Mouse (Mus musculus) embryo, embryonic 10 days (tissue): ENCODE measurements around the gene Gpr152.
"Not testable (repeated sequence)": the region's sequence is repeated elsewhere in the genome, so short reads cannot be mapped to it uniquely, and the experiment has no call there.

ENCODE experiments used
- DNase-seq: peaks from one replicate; pipeline ENCODE4 v3.0.0-alpha.2; 2015; ENCODE audit warnings: low spot score

Gpr152 gene

DNA sequence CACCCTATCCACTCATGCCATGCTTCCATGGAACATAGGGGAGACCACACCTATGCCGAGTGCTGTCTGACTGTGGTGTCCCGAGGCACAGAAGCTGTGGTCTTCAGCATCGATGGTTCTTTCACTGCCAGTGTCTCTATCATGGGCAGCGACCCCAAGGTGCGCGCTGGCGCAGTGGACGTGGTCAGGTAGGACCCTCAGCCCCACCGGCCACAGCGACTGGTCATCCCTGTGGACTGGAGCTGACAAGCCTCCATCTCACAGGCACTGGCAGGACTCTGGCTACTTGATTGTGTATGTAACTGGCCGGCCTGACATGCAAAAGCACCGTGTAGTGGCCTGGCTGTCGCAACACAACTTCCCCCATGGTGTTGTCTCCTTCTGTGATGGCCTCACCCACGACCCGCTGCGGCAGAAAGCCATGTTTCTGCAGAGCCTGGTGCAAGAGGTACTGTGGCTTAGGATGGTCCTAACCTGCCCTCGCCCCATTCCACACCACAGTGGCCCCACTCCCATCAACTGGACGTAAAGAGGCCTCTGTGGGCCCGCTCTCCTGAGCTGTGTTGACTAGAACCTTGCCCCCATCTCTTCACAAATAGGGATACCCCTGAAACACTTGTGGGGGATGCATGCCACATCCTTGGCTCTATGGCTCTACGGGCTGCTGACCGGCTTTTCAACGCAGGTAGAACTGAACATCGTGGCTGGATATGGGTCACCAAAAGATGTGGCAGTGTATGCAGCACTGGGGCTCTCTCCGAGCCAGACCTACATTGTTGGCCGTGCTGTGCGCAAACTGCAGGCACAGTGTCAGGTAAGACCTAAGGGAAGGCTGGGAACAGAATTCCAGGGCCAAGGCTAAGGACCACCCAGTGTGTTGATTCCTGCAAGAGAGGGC is 27.3 kb upstream of the Gpr152 start:
- no peak for DNase-seq

DNA sequence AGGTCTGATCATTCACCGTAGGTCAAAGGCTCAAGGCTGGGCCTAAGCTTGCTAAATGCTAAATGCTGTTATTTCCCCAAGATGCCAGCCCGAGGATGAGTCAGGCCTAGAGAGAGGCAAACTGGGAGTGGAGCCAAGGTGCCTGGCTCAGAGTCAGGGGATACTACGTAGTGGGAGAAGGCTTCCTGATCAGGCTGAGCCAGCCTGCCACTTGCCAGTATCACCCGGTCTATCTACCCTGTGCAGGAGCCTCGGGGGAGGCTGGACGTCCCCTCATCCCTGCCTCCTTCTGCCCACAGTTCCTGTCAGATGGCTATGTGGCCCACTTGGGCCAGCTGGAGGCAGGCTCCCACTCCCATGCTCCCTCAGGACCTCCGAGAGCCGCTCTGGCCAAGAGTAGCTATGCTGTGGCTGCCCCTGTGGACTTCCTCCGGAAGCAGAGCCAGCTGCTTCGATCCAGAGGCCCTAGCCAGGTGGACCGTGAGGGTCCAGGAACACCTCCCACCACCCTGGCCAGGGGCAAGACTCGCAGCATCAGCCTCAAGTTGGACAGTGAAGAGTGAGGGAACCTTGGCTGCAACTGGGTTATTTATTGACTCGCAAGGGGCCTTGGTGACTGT is 26.3 kb upstream of the Gpr152 start:
- DNase-seq, result no peak

DNA sequence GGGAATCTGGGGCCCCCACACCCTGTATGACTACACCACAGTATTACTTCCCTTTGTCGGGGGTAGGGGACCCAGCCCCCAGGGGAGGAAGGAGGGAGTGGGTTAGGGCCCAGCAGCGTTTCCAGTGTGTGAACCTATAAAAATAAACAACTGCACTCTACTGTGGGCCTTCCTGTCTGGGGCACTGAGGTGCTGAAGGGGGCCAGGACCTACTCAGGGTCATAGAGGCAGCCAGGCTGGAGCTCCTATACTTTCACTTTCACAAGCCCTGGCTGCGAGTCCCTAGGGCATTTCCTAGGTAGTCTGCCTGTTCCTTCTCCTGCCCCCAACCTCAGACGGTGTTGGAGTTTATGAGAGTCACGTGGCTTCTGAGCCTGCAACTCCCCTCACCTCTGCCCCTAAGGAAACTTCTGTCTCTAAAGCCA is 25.8 kb upstream of the Gpr152 start:
- DNase-seq, result no peak

DNA sequence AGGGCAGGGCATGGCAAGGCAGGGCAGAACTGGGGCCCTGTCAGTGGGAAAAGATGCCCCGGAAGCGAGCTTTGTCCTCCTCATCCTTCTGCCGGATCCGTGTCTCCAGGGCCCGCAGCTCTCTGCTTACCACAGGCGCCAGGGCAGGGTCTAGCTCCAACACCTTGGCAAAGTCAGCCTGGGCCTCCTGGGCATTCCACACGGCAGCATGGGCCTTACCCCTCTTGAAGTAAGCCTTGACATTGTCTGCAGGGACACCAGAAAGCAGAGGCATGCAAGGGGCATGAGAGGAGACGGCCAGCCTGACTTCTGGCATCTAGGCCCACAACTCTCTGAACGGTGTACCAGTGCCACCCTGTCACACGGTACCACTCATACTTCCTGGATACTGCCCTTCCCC is 25.0 kb upstream of the Gpr152 start:
- DNase-seq, result no peak

DNA sequence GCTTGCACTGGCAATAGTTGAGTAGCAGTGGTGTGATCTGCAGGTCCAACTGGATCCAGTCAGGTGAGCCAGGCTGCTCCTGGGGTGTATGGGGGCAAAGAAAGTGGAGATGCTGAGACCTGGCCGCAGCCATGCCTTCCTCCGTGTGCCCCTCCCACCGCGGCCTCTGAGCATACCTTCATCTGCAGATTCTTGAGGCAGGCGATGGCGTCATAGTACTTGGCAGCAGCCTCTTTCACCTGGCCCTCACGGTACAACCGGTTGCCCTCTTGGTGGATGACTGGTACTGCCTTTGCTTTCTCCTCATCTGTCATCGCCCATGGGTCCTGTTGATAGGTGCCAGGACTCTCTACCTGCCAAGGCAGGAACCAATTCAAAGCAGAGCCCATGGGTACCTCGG is 24.4 kb upstream of the Gpr152 start:
- DNase-seq, result no peak

DNA sequence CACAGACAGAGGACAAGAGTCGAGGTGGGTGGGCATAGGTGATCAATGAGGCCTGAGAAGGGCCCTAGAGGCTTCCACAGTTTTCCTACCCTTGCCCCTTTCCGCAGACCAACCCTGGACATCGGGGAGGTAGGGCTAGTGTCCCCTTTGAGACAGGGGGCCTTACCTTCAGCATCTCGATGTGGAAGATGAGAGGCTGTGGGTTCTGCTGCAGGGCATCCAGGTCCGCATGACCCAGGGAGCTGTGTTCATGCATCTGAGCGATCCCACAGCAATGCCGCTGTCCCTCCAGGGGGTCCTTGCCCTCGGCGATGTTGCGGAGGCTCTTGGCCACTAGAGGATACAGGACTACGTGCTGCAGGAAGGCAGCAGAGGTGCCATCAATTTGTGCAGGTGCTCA is 23.8 kb upstream of the Gpr152 start:
- no peak for DNase-seq

DNA sequence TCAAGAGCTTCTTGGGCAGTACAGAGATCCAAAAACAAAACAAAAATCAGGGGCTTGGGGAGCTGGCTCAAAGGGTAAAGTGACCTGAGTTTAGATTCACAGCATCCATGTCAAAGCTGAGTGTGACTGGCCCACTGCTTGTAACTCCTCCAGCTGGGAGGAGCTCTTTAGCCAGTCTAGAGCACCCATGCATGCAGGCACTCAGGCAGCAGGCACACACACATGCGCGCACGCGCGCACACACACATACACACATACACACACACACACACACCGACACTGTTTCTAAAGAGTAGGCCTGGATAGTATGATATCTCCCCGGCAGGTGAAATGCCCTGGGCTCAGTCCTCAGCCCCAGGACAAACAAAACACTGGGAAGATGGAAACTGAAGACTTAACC is 22.6 kb upstream of the Gpr152 start:
- DNase-seq, result no peak

DNA sequence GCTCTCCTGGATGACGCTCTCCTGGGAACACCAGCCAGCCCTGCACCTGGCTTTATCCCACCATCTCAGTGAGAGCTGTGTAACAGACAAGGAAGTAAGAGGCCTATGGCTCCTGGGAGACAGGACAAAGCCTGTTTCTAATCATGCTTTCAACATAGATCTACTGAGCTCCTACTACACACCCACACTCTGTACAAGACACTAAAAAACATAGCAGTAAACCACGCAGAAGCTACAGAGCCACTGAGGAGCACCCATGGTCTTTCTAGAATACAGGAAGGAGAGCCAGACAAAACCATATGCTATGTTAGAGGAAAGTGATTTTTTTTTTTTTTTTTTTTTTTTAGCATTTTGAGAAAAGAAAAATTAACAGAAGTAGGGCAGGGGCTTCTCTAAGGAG is 21.2 kb upstream of the Gpr152 start:
- no peak for DNase-seq

DNA sequence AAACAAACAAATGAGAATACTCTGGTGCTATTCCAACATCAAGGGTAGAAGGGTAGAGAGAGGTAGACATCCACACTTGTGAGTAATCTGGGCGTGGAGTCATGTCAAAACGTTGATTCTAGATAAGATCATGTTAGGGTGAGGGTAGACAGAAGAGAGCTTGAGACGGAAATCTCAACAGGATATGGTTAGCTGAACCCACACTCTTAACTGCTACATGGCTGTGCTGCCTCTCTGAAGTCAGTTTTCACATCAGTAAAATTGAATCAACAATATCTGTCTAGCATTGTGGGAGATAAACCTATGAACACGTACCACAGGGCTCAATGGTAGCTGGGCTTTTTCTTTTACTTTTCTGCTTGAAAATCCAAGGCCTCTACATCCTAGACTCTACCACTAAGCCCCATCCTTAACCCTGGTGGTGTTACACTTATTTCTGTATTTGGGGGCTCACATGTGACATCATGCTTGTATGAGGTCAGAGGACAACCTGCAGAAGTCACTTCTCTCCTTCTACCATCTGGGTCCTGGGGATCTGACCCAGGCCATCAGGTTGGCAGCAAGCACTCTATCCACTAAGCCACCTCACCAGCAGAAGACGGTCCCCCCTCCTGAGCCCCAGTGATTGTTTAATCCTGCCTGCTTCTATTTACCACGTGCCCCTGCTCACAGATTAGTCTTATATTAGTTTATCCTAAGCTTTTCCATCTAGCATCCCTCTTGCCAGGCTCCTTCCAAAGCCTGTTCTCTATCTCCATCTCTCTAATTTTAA is 19.7 kb upstream of the Gpr152 start:
- DNase-seq, result no peak

DNA sequence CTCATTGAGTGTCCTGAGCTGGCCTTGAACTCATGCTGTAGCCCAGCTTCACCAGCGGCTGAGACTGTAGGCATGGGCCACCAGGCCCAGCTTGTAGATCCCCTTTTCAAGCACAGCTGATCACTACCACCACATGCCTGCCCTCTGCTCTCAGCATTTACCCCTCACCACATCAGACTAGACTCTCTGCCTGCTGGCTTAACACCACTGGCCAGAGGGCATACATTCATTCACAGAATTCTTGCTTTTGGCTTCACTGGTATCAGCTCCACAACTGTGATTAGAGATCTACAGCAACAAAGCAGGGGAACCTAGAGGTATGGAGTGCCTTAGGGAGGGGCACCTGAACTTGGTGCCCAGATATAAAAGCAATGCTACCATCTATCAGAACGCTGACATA is 19.1 kb upstream of the Gpr152 start:
- no peak for DNase-seq

DNA sequence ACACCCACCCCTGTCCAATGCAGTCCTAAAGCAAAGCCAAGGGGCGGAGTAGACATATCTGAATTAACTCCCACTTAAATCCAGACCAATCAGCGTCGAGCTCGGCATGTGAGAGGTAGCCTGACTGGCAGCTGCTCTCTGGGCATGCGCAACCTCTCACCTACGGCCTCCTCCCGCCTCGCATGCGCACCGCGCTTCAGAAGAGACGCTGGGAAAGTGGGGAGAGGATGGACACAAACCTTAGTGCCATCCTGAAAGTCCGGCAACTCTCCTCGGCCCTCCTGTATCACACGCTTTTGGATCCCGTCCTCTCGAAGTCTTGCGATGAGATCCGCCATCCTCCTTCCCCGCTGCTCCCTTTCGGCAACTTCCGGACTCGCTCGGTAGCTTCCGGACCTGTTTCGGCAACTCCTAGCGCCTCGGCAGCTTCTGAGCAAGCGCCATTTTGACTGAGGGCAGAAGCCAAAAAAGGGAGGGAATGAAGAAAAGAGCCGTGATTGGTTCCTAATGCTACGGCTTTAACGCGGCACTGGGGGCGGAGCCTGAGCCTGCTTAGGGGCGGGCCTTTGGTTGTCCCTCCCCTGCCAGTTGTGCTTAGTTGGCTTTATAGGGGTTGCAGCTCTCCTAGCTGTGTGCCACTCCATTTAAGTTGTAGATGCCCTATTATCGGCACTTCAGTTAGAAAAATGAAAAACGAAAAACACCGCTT is 18.3 kb upstream of the Gpr152 start:
- DNase-seq, result peak; percentile 98

DNA sequence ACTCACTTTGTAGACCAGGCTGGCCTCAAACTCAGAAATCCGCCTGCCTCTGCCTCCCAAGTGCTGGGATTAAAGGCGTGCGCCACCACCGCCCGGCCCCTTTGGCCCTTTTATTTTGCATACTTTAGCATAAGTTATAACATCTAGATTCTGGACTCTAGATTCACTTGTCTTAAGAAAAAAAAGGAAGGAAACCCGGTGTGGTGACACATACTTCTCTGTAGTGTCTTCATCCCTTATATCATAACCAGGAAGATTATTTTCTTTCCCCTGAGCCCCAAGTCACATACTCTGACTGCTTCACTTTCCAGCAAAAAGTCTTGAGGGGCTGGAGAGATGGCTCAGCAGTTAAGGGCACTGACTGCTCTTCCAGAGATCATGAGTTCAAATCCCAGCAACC is 17.7 kb upstream of the Gpr152 start:
- not testable (repeated sequence) for DNase-seq

DNA sequence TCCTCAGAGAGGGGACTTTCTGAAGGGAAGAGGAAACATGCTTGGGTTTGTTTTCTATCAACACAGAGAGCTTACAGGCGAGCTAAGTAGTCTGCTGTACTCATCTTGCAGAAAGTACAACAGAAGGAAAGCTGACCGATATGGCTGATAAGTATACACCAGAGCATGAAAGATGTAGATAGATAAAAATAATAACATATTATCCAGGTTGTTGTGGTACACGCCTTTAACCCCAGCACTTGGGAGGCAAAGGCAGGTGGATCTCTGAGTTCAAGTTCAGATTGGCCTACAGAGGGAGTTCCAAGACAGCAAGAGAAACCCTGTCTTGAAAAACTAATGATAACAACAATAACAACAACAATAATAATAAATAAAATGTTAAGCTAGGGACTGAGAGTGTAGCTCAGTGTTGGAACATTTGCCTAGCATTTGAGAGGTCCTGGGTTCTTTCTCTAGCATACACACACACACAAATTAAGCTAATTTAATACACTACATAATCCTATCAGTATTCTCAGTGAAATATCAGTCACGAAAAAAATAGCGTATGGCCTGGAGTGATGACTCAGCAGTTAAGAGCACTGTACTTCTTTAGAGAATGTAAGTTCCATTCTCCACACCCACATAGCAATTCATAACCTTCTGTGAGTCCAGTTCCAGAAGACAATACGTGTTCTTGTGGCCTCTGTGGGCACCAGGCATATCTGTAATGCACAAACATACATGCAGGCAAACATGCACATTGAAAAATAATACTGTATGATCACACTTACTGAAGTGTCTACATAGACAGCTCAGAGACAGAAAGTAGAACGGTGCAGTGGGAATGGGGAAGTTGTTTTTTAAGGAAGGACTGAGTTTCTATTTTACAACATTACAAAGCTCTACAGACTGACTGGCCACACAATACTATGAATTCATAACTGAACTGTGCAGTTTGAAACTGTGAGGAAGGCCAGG is 16.9 kb upstream of the Gpr152 start:
- DNase-seq, result no peak

DNA sequence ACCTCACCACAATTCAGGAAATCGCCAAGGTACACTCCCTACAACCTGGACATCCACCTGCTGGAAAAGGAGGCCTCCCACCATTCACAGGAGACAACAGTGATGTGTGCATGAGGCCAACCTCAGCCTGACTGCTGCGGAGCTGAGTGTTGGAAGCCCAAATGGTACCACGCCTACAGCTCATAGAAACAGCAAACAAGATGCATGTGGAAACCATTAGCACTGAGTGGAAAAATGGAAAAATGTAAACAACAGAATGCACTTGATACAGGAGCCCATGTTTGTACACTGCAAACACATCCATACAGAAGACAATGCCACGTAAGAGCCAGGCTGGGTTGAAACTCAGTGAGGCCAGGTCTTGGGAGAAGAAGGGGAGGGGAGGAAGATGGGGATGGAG is 15.2 kb upstream of the Gpr152 start:
- DNase-seq, result no peak

DNA sequence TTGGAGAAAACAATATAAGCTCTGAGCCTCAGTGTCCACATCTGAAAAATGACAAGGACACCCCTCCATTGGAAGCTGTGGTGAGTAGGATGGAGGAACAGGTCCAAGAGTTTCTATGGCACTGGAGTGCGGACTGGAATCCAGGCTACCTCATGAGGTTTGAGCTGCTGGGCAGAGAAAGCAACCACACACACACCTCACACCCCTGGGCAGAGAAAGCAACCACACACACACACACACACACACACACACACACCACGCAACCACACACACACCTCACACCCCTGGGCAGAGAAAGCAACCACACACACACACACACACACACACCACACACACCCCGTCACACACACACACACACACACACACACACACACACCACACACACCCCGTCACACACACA is 14.3 kb upstream of the Gpr152 start:
- DNase-seq, result not testable (repeated sequence)

DNA sequence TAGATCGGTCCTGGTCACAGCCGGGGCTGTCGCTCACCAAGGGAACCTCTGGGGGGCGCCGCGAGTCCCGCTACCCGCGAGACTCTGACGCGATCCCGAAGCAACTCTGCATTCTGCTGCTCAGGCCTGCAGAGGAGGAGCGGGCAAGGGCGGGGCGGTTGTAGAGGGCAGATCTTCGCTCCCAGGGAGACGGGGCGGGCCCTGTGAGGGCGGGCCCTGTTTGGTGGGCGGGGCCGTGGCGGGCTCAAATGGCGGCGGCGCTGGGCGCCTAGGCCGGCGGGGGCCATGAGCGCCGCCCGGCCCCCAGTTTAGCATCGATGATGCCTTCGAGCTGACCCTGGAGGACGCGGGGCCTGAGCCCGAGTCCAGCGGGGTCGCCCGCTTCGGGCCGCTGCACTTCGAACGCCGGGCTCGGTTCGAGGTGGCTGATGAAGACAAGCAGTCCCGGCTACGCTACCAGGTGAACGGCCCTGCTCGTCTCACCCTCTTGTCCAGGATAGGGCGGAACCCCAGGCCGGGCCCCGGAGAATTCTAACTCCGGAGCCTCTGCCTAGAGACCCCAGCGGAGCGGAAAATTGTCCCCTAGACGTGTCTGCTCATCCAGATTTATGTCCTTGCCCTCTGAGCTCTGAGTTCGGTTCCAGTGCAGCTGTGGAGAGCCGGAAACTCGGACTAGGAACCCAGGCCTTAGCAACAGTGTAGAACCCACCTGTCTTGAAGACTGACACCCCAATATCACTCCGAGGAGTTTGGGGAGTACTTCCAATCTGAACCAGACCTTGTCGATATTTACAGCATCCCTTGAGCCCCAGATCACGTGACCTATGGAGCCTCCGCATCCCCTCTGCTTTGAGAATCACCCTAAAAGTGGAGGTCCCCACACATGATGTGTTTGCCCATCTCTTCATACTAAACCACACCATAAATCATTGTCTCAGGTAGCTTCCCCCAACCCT is 13.6 kb upstream of the Gpr152 start, which contains the start of gene Aip:
Aip (minus strand) TSS at position 118 of the 956 bp plus-strand sequence.
- DNase-seq, result peak; percentile 97

DNA sequence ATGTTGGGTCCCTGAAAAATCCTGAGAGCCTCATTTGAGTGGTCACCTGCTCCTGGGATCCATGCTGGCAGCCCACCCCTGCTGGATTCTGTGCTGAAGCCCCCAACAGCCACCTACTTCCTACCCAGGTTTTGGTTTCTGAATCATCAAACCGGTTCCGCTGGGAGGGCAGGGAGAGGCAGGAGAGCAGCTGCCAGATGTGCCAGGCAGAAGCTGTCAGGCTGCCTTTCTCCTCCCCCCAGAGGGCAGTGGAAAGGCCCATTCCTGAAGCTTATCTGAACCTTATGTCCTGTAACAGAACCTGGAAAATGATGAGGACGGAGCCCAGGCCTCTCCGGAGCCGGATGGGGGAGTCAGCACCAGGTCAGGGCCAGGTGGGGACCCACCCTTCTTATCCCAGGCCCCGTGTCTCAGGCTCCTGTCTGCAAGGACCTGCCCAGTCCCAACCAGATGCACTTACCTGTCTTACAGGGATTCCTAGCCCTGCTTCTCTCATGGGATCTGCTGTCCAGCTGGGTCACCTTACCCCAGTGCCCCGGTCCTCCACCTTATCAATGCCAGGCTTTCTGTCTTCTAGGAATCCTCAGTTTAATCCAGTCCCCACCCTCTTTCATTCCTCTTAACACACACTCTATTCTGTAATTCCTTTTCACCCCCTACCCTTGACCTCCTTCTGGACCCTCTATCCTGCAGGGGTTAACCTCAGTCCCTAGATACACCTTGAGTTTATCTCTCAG is 12.7 kb upstream of the Gpr152 start:
- DNase-seq, result no peak

DNA sequence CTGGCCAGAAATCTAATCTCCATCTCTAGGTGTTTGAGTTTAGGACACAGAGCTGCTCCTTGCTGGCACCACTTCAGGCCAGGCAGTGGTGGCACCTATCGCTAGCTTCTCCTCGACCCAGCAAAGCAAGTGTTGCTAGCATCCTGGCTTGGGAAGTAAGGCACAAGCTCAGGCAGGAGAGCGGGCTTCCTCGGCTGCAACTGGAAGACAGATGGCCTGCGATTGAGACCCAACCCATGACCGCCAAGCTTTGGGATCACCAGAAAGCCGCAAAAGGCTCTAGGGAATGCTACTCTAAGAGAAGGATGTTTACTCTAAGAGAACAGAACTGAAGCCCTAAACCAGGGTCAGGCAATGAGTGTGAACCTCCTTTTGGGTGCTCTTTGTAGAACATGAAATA is 10.1 kb upstream of the Gpr152 start:
- no peak for DNase-seq

DNA sequence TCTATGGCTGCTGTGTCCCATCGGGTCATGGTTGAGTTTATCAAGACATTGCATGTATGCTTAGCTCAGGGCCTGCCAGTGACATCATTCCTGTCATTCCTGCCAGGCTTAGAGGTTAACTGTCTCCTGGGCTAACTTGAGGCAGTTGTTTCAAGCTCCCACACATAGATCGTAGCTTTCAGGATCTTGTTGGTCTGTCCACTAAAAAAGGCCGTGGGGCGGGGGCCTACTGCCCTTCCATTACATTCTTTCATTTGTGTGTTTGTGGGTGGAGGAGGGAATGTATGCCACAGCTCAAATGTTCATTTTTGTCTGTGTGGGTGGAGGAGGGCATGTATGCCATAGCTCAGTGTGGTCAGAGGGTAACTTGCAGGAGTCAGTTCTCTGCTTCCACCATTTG is 9.5 kb upstream of the Gpr152 start:
- DNase-seq, result no peak
